Mouse (Mus musculus) brown adipose tissue, adult 24 weeks (tissue): ENCODE results near the gene Cacna2d3. TPM values are rescaled to one million over a fixed set of nuclear protein-coding genes. Genes with fewer than 3 reads are reported as not detected.

Source experiments
- H3K27ac ChIP-seq: fragments of 200-500 bp; replicated peaks from 2 replicates; pipeline ENCODE4 v1.5.1; 2012; ENCODE audit warnings: low read depth, mild to moderate bottlenecking, low read length
- H3K4me1 ChIP-seq: fragments of 200-500 bp; 2 replicates; pipeline ENCODE4 v1.6.1; 2012; ENCODE audit warnings: low read length, mixed read lengths; ENCODE audit not compliant: control insufficient read depth, insufficient read depth, insufficient read length
- H3K4me3 ChIP-seq: fragments of 200-500 bp; 2 replicates; pipeline ENCODE4 v1.5.1; 2012; ENCODE audit warnings: low read depth, mild to moderate bottlenecking, low read length, moderate library complexity; ENCODE audit not compliant: insufficient read depth
- polyA plus RNA-seq: library from polyadenylated mRNA; stranded (reverse); fragments of >200 nt; gene quantifications from 2 replicates; pipeline ENCODE4 v1.2.4, GENCODE M21; 2012; ENCODE audit not compliant: missing spikeins, insufficient read depth, insufficient read length

The Cacna2d3 gene
- polyA plus RNA-seq, 1 experiment: not detected

- no peak overlapping the region for H3K4me3 ChIP-seq
- H3K27ac ChIP-seq: no peak overlapping the region
- H3K4me1 ChIP-seq: no peaks in the 10 kb centered on the region
Measured at GRCm38 (mm10) chr14:29051951-29052835, 669.5 kb downstream of the Cacna2d3 start.

- no peak overlapping the region for H3K27ac ChIP-seq
Measured at GRCm38 (mm10) chr14:29042355-29042754, 679.3 kb downstream of the Cacna2d3 start.

DNA sequence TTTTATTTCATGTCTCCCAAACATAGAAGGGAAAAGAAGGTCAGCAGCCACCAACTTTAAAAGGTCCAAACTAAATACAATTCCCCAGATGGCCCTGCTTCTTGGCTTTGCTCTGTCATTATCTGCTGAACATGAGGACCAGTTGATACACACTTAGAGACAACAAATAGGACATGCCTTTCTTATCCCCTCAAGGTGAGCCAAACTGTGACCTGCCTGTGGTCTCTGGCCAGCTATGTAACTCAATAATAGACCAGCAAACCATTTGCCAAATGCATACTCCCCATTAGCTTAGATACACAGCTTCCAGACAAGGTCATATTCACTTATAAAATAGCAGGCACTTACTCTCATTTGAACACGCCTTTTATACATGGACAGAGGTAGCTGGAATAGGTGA lies 680.2 kb downstream of the Cacna2d3 start:
- no peak overlapping the region for H3K27ac ChIP-seq
- no peaks in the 10 kb centered on the region for H3K4me1 ChIP-seq
- H3K4me3 ChIP-seq: no peak overlapping the region

More at GRCm38 (mm10) chr14:29042355-29042754, 679.3 kb downstream of the Cacna2d3 start:
- no peak overlapping the region for H3K4me3 ChIP-seq
- no peaks in the 10 kb centered on the region for H3K4me1 ChIP-seq

DNA sequence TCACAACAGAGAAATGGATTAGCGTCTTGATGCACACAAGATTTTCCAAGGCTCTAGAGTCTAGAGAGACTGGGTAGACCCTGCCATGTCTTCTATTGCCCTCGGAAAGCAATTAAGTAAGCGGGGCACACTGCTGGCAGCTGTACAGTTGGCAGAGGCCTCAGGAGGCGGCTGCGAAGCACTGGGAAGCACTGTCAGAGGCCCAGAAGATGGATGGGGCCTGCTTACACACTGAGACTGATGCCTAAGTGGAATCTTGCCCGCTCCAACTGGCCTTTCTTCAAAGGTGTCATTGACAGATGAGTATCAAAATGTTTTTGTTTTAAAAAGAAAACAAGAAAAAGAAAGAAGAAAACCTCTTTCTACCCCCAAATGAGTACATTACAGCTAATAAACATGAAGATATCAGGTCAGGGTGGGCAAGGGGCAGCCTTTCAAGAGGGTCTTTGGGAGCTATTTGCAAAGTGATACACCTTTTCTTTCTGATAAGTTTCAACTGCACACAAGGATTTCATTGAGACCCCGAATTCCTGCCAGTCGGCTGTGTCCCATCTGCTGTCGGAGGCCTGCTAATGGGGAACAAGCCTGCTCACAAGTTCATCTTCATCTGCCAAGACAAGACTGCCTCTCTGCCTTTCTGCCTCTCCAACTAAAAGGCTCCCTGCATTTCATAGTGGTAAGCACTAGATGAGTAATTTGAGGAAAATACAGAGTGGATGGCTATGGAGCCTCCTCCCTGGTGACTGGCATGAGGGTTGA lies 680.9 kb downstream of the Cacna2d3 start:
- H3K27ac ChIP-seq: no peak overlapping the region

GRCm38 (mm10) chr14:29038246-29038645 lies 683.4 kb downstream of the Cacna2d3 start:
- no peaks in the 10 kb centered on the region for H3K4me1 ChIP-seq
- no peak overlapping the region for H3K27ac ChIP-seq
- no peak overlapping the region for H3K4me3 ChIP-seq

More for the DNA sequence above, 680.9 kb downstream of the Cacna2d3 start:
- Histone ChIP-seq H3K4me1 (no peaks in the 10 kb centered on the region), H3K4me3 (no peak overlapping the region)

DNA sequence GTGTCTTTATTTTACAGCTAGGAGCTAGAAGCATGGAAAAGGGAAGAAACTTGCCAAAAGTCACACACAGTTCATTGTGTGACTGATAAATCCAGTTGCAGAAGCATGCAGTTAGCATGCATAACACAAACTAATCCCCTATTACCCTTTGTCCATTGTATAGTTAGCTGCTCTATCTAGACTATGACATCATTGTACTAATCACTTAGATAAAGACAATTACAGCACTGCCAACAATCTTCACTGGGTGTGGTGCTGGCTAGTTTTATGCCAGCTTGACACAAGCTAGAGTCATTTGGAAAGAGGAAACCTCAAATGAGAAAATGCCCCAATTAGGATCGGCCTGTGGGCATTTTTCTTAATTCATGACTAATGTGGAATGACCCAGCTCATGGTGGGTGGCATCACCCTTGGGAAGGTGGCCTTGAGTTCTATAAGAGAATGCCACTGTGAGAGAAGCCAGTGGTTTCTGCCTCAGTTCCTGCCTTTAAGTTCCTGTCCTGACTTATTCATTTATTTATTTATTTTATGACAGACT lies 689.7 kb downstream of the Cacna2d3 start:
- Histone ChIP-seq H3K4me3 (no peak overlapping the region), H3K4me1 (no peaks in the 10 kb centered on the region), H3K27ac (no peak overlapping the region)

DNA sequence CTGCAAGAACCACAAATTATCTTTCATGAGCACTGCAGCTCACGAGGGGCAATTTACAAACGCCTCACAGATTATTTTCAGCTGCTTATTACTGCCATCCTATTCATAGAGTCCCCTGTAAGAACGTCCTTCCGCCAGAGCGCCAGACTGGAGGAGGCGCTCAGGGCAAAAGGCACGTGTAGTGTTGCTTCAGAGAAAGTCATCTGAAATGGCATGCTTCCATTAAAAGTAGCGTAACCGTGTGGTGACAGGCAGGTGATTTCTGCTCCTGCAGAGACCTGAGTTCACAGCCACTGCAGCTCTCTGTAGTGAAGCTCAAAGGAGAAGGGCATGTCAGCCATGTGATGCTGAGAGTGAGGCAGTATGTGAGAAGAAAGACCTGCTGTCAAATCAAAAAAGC lies 691.1 kb downstream of the Cacna2d3 start:
- no peak overlapping the region for H3K4me3 ChIP-seq
- no peak overlapping the region for H3K27ac ChIP-seq
- H3K4me1 ChIP-seq: no peaks in the 10 kb centered on the region

DNA sequence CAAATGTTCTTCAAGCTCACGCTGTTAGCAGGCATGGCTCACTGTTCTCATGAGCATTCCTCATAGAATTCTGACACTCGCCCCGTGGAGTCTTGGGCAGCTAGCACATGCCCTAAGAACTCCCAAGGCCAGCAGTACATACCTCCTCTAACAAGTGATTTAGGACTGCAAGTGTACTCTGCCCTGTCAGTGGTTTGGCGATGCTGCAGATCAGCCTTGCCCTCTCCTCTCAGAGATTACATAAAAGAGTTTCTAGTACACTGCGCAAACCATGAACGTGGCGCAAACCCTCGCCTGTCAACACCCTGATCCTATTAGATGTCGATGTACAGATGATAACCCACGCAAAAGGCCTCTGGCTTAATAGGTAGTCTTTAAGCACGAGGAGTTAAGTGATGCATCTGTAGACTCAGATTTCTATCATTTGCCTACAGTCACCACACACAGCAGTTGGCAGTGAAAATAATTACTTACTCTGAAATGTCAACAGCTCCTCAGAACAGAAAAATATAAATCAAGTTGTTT lies 691.7 kb downstream of the Cacna2d3 start:
- Histone ChIP-seq H3K4me3 (no peak overlapping the region), H3K4me1 (no peaks in the 10 kb centered on the region), H3K27ac (no peak overlapping the region)

- Histone ChIP-seq H3K27ac (no peak overlapping the region), H3K4me3 (no peak overlapping the region)
Measured at GRCm38 (mm10) chr14:29029107-29029469, 692.6 kb downstream of the Cacna2d3 start.

GRCm38 (mm10) chr14:29028391-29029106 lies 693.1 kb downstream of the Cacna2d3 start:
- no peaks in the 10 kb centered on the region for H3K4me1 ChIP-seq
- no peak overlapping the region for H3K27ac ChIP-seq
- no peak overlapping the region for H3K4me3 ChIP-seq

More at GRCm38 (mm10) chr14:29029107-29029469, 692.6 kb downstream of the Cacna2d3 start:
- H3K4me1 ChIP-seq: no peaks in the 10 kb centered on the region

- no peaks in the 10 kb centered on the region for H3K4me1 ChIP-seq
- H3K27ac ChIP-seq: no peak overlapping the region
- H3K4me3 ChIP-seq: no peak overlapping the region
Measured at GRCm38 (mm10) chr14:29027276-29027675, 694.4 kb downstream of the Cacna2d3 start.

DNA sequence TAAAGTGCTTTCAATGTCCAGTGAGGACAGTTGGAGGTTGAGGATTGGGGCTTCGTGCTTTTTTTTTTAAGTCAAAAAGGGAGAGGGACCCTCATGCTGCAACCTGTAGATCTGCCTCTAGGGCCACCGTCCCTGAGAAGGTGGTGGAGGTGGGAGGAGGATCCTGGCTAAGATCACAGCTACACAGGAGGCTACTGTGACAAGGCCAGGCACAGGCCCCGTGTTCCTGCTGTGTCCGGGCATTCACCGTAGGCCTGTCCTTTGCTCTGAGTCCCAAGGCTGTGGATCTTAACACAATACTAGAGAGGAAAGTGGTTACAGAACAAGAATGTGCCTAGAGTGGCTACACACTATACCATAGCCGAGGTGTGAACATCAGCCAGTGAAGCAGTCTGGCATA lies 696.3 kb downstream of the Cacna2d3 start:
- H3K4me1 ChIP-seq: no peaks in the 10 kb centered on the region
- H3K27ac ChIP-seq: no peak overlapping the region
- H3K4me3 ChIP-seq: no peak overlapping the region

DNA sequence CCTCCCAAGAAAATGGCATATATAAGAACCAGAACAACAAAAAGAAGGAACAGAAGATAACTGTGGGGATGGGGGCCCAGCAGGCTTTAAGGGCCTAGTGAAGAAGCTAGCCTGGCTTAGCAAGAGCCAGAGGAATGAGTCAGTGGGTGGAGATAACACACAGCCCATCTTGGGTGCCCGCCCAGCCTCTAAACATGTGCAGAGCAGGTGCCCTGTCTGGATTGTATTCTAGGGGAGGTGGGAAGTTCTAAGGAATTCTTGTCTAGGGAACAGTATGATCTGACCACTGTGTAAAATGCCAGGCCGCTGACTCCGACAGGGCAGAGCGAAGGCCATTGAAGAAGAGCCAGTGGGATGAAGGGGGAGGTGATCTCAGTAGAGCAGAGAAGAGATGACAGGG lies 698.4 kb downstream of the Cacna2d3 start:
- Histone ChIP-seq H3K4me3 (no peak overlapping the region), H3K27ac (no peak overlapping the region), H3K4me1 (no peaks in the 10 kb centered on the region)

- no peak overlapping the region for H3K27ac ChIP-seq
- no peak overlapping the region for H3K4me3 ChIP-seq
- no peaks in the 10 kb centered on the region for H3K4me1 ChIP-seq
Measured at GRCm38 (mm10) chr14:29021295-29021694, 700.4 kb downstream of the Cacna2d3 start.
